Mouse (Mus musculus): ENCODE results near the gene Tnks2. TPM values are rescaled to one million over a fixed set of nuclear protein-coding genes. Genes with fewer than 3 reads are reported as not detected.
"Not testable (repeated sequence)": the region's sequence is repeated elsewhere in the genome, so short reads cannot be mapped to it uniquely, and the experiment has no call there.

Tnks2 gene
- polyA plus RNA-seq, 1 experiment from 2014 or later: 73.8 TPM

- WGBS: 87% methylated on average over 8 of the region's 8 CpGs
- Histone ChIP-seq H3K36me3 (ENCODE audit: control insufficient read depth, insufficient read depth, low read length) (peaks cover 95% of the 10 kb centered on the region), H3K4me3 (ENCODE audit: low read depth, low read length) (no peak overlapping the region), H3K9me3 (ENCODE audit: control insufficient read depth, low read length) (no peaks in the 10 kb centered on the region), H3K4me2 (ENCODE audit: low read length) (no peak overlapping the region), H3K27me3 (replicated peaks; ENCODE audit: control insufficient read depth, insufficient read depth, low read length) (no peaks in the 10 kb centered on the region), H3K4me1 (replicated peaks; ENCODE audit: control insufficient read depth, insufficient read depth, low read length) (no peaks in the 10 kb centered on the region), H3K9ac (ENCODE audit: low read length) (no peak overlapping the region), H3K27ac (ENCODE audit: low read depth) (no peak overlapping the region)
- no peak for ATAC-seq (replicated peaks; ENCODE audit: low FRiP score, low TSS enrichment, low read depth)
- DNase-seq (ENCODE audit: low spot score): no peak
Observed at GRCm38 (mm10) chr19:36867416-36867815, 33.4 kb downstream of the Tnks2 start.

GRCm38 (mm10) chr19:36868675-36869074 lies 34.6 kb downstream of the Tnks2 start:
- H3K27me3 ChIP-seq (replicated peaks; ENCODE audit: control insufficient read depth, insufficient read depth, low read length); H3K4me3 ChIP-seq (ENCODE audit: low read depth, low read length); H3K4me2 ChIP-seq (ENCODE audit: low read length); DNase-seq (ENCODE audit: low spot score); H3K4me1 ChIP-seq (replicated peaks; ENCODE audit: control insufficient read depth, insufficient read depth, low read length); ATAC-seq (replicated peaks; ENCODE audit: low FRiP score, low TSS enrichment, low read depth); H3K27ac ChIP-seq (ENCODE audit: low read depth); H3K9ac ChIP-seq (ENCODE audit: low read length); H3K9me3 ChIP-seq (ENCODE audit: control insufficient read depth, low read length): not testable (repeated sequence)
- WGBS: 83% methylated on average over 3 of the region's 3 CpGs
- H3K36me3 ChIP-seq (ENCODE audit: control insufficient read depth, insufficient read depth, low read length): peaks cover 96% of the 10 kb centered on the region

- DNase-seq (ENCODE audit: low spot score) (no peak), ATAC-seq (replicated peaks; ENCODE audit: low FRiP score, low TSS enrichment, low read depth) (no peak)
- Histone ChIP-seq H3K36me3 (ENCODE audit: control insufficient read depth, insufficient read depth, low read length) (peaks cover 97% of the 10 kb centered on the region), H3K27ac (ENCODE audit: low read depth) (no peak overlapping the region), H3K27me3 (replicated peaks; ENCODE audit: control insufficient read depth, insufficient read depth, low read length) (no peaks in the 10 kb centered on the region), H3K9me3 (ENCODE audit: control insufficient read depth, low read length) (no peaks in the 10 kb centered on the region), H3K9ac (ENCODE audit: low read length) (no peak overlapping the region), H3K4me2 (ENCODE audit: low read length) (no peak overlapping the region), H3K4me1 (replicated peaks; ENCODE audit: control insufficient read depth, insufficient read depth, low read length) (no peaks in the 10 kb centered on the region), H3K4me3 (ENCODE audit: low read depth, low read length) (no peak overlapping the region)
- 74% methylated on average over 2 of the region's 2 CpGs for WGBS
Observed at GRCm38 (mm10) chr19:36874651-36875050, 40.6 kb downstream of the Tnks2 start.

- DNase-seq (ENCODE audit: low spot score): no peak
- Histone ChIP-seq H3K27me3 (replicated peaks; ENCODE audit: control insufficient read depth, insufficient read depth, low read length) (no peaks in the 10 kb centered on the region), H3K27ac (ENCODE audit: low read depth) (no peak overlapping the region), H3K4me3 (ENCODE audit: low read depth, low read length) (no peak overlapping the region), H3K36me3 (ENCODE audit: control insufficient read depth, insufficient read depth, low read length) (peaks cover 98% of the 10 kb centered on the region), H3K9ac (ENCODE audit: low read length) (no peak overlapping the region), H3K4me1 (replicated peaks; ENCODE audit: control insufficient read depth, insufficient read depth, low read length) (no peaks in the 10 kb centered on the region), H3K9me3 (ENCODE audit: control insufficient read depth, low read length) (no peaks in the 10 kb centered on the region), H3K4me2 (ENCODE audit: low read length) (no peak overlapping the region)
- no peak for ATAC-seq (replicated peaks; ENCODE audit: low FRiP score, low TSS enrichment, low read depth)
Observed at GRCm38 (mm10) chr19:36877329-36877728, 43.3 kb downstream of the Tnks2 start.

GRCm38 (mm10) chr19:36878743-36879495 lies 44.9 kb downstream of the Tnks2 start:
- DNase-seq (ENCODE audit: low spot score): no peak
- H3K36me3 ChIP-seq (ENCODE audit: control insufficient read depth, insufficient read depth, low read length): peaks cover 98% of the 10 kb centered on the region
- ATAC-seq (replicated peaks; ENCODE audit: low FRiP score, low TSS enrichment, low read depth): no peak
- no peaks in the 10 kb centered on the region for H3K4me1 ChIP-seq (replicated peaks; ENCODE audit: control insufficient read depth, insufficient read depth, low read length)
- H3K27ac ChIP-seq (ENCODE audit: low read depth): no peak overlapping the region
- H3K4me3 ChIP-seq (ENCODE audit: low read depth, low read length): no peak overlapping the region
- H3K4me2 ChIP-seq (ENCODE audit: low read length): no peak overlapping the region
- no peaks in the 10 kb centered on the region for H3K27me3 ChIP-seq (replicated peaks; ENCODE audit: control insufficient read depth, insufficient read depth, low read length)
- no peaks in the 10 kb centered on the region for H3K9me3 ChIP-seq (ENCODE audit: control insufficient read depth, low read length)
- no peak overlapping the region for H3K9ac ChIP-seq (ENCODE audit: low read length)
- WGBS: 86% methylated on average over 11 of the region's 11 CpGs

GRCm38 (mm10) chr19:36883119-36883518 lies 49.1 kb downstream of the Tnks2 start:
- no peaks in the 10 kb centered on the region for H3K27me3 ChIP-seq (replicated peaks; ENCODE audit: control insufficient read depth, insufficient read depth, low read length)
- no peak for ATAC-seq (replicated peaks; ENCODE audit: low FRiP score, low TSS enrichment, low read depth)

GRCm38 (mm10) chr19:36886316-36886715 lies 52.3 kb downstream of the Tnks2 start:
- H3K27ac ChIP-seq (ENCODE audit: low read depth): no peak overlapping the region
- H3K9ac ChIP-seq (ENCODE audit: low read length): no peak overlapping the region
- no peak for DNase-seq (ENCODE audit: low spot score)
- H3K27me3 ChIP-seq (replicated peaks; ENCODE audit: control insufficient read depth, insufficient read depth, low read length): no peaks in the 10 kb centered on the region
- no peak overlapping the region for H3K4me3 ChIP-seq (ENCODE audit: low read depth, low read length)
- no peaks in the 10 kb centered on the region for H3K9me3 ChIP-seq (ENCODE audit: control insufficient read depth, low read length)
- H3K36me3 ChIP-seq (ENCODE audit: control insufficient read depth, insufficient read depth, low read length): peaks cover 100% of the 10 kb centered on the region
- no peaks in the 10 kb centered on the region for H3K4me1 ChIP-seq (replicated peaks; ENCODE audit: control insufficient read depth, insufficient read depth, low read length)
- ATAC-seq (replicated peaks; ENCODE audit: low FRiP score, low TSS enrichment, low read depth): no peak
- 81% methylated on average over 2 of the region's 2 CpGs for WGBS
- H3K4me2 ChIP-seq (ENCODE audit: low read length): no peak overlapping the region

More at GRCm38 (mm10) chr19:36883119-36883518, 49.1 kb downstream of the Tnks2 start:
- DNase-seq (ENCODE audit: low spot score): no peak
- peaks cover 100% of the 10 kb centered on the region for H3K36me3 ChIP-seq (ENCODE audit: control insufficient read depth, insufficient read depth, low read length)
- H3K4me2 ChIP-seq (ENCODE audit: low read length): no peak overlapping the region
- no peak overlapping the region for H3K4me3 ChIP-seq (ENCODE audit: low read depth, low read length)
- H3K9me3 ChIP-seq (ENCODE audit: control insufficient read depth, low read length): no peaks in the 10 kb centered on the region
- no peak overlapping the region for H3K9ac ChIP-seq (ENCODE audit: low read length)
- no peaks in the 10 kb centered on the region for H3K4me1 ChIP-seq (replicated peaks; ENCODE audit: control insufficient read depth, insufficient read depth, low read length)
- no peak overlapping the region for H3K27ac ChIP-seq (ENCODE audit: low read depth)
- 82% methylated on average over 6 of the region's 6 CpGs for WGBS

- DNase-seq (ENCODE audit: low spot score) (no peak), ATAC-seq (replicated peaks; ENCODE audit: low FRiP score, low TSS enrichment, low read depth) (no peak)
- Histone ChIP-seq H3K36me3 (ENCODE audit: control insufficient read depth, insufficient read depth, low read length) (peaks cover 100% of the 10 kb centered on the region), H3K27me3 (replicated peaks; ENCODE audit: control insufficient read depth, insufficient read depth, low read length) (no peaks in the 10 kb centered on the region), H3K9me3 (ENCODE audit: control insufficient read depth, low read length) (no peaks in the 10 kb centered on the region), H3K4me2 (ENCODE audit: low read length) (no peak overlapping the region), H3K27ac (ENCODE audit: low read depth) (no peak overlapping the region), H3K4me1 (replicated peaks; ENCODE audit: control insufficient read depth, insufficient read depth, low read length) (no peaks in the 10 kb centered on the region), H3K9ac (ENCODE audit: low read length) (no peak overlapping the region), H3K4me3 (ENCODE audit: low read depth, low read length) (no peak overlapping the region)
- 88% methylated on average over 3 of the region's 3 CpGs for WGBS
Observed at GRCm38 (mm10) chr19:36887706-36888105, 53.7 kb downstream of the Tnks2 start.

- no peak overlapping the region for H3K4me3 ChIP-seq (ENCODE audit: low read depth, low read length)
- no peak overlapping the region for H3K9ac ChIP-seq (ENCODE audit: low read length)
- no peak overlapping the region for H3K27ac ChIP-seq (ENCODE audit: low read depth)
- no peak overlapping the region for H3K4me2 ChIP-seq (ENCODE audit: low read length)
- ATAC-seq (replicated peaks; ENCODE audit: low FRiP score, low TSS enrichment, low read depth) (no peak), DNase-seq (ENCODE audit: low spot score) (no peak)
- peaks cover 80% of the 10 kb centered on the region for H3K36me3 ChIP-seq (ENCODE audit: control insufficient read depth, insufficient read depth, low read length)
- H3K27me3 ChIP-seq (replicated peaks; ENCODE audit: control insufficient read depth, insufficient read depth, low read length): no peaks in the 10 kb centered on the region
- no peaks in the 10 kb centered on the region for H3K9me3 ChIP-seq (ENCODE audit: control insufficient read depth, low read length)
- no peaks in the 10 kb centered on the region for H3K4me1 ChIP-seq (replicated peaks; ENCODE audit: control insufficient read depth, insufficient read depth, low read length)
- 97% methylated on average over 3 of the region's 3 CpGs for WGBS
Observed at GRCm38 (mm10) chr19:36891746-36892145, 57.7 kb downstream of the Tnks2 start.
